Mouse (Mus musculus): ENCODE results near the gene Proser2.

- TF ChIP-seq POLR2A (IDR thresholded peaks at IDR 0.05; ENCODE audit: extremely low read depth, insufficient read depth, low read length) (no peak), CTCF (IDR thresholded peaks at IDR 0.05; ENCODE audit: extremely low read depth, insufficient read depth, low read length) (no peak)
Observed at GRCm38 (mm10) chr2:6128136-6128805, 1.7 kb downstream of the Proser2 start.
